Mouse (Mus musculus): ENCODE measurements around the gene Mum1.

The Mum1 gene

DNA sequence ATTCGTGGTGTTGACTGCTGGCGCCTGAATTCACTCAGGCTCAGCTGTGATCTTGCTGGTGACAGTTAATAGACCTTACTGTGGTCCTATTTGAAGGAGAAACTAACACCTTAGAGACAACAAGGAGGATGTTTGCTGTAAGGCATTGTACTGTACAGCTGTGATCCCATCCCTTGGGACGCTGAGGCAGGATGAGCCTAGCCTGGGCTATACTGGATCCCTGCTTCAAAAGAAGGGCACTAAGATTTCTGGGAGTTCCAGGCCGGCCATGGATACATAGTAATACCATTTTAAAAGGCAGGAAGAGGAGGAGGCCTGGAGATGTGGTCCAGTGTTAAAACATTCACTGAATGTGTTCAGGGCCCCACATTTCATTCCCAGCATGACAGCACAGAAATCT is 24.3 kb downstream of the Mum1 start:
- no peak for DNase-seq (ENCODE audit: low read depth, low spot score)

GRCm38 (mm10) chr10:80252011-80252410 is 25.8 kb downstream of the Mum1 start:
- DNase-seq (ENCODE audit: low read depth, low spot score): no peak

GRCm38 (mm10) chr10:80252493-80253274 is 26.4 kb downstream of the Mum1 start:
- DNase-seq (ENCODE audit: low read depth, low spot score): no peak

DNA sequence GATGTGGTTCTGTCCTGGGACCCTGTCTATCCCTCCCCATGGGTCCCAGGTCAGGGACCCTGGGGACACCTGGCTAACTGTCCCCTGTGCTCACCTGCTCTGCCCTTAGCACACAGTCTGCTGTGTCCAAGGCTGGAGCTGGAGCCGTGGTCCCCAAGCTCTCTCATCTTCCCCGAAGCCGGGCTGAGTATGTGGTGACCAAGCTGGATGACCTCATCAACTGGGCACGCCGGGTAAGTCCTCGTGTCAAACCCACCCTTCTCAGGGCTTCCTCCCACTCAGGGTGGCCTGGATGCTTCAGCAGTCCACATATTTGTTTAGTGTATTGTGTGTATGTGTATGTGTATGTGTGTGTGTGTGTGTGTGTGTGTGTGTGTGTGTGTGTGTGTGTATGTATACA is 27.3 kb downstream of the Mum1 start:
- no peak for DNase-seq (ENCODE audit: low read depth, low spot score)

GRCm38 (mm10) chr10:80254331-80255297 is 28.4 kb downstream of the Mum1 start:
- no peak for DNase-seq (ENCODE audit: low read depth, low spot score)

GRCm38 (mm10) chr10:80255881-80256535 is 29.8 kb downstream of the Mum1 start:
- DNase-seq (ENCODE audit: low read depth, low spot score): no peak

DNA sequence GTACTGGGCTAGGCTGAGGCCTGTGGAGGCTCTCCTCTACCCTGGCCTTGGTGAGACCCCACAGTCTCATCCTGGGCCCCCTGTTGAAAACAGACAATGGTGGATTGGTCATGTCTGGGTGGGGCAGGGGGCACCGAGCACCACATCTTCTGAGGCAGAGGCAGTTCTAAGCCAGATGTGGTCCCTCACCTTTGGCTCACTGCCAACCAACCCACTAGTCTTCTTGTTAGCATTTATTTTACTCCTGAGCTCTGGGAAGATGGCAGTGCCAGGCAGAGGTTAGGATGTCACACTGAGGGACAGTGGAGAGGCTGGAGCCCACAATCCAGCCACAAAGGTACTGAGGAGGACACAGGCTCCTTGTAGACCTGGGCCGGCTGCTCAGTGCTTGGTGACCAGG is 31.7 kb downstream of the Mum1 start:
- DNase-seq (ENCODE audit: low read depth, low spot score): no peak

DNA sequence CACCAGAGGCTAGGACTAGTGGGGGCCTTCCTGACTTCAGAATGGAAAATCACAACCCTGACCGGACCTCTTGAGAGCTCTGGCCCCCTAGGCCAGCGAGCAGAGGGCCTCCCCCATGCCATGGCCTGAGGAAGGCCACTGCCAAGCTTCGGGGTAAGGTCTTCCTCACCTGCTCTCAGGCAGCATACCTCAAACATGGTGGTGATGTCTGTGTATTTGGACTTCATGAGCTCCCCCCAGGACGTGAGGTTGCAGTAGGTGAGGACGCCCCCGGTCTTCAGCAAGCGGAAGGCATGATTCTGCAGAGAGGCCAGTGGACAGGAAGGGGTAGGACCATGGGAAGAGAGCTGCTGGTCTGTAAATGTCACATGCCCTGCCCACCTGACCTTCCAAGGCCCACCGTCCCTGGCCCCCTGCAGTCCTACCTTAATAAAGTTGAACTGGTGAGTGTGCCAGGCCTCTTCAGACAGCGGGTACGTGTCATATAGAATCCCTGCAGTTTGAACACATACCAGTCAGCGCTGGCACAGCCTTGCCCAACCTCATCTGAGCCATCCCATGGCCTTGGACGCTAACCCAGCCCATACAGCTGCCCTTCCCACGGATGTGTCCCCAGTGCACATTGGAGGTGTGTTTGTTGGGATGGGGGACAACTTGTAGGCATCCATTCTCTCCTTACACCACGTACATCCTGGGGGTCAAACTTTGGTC is 32.7 kb downstream of the Mum1 start:
- no peak for DNase-seq (ENCODE audit: low read depth, low spot score)

DNA sequence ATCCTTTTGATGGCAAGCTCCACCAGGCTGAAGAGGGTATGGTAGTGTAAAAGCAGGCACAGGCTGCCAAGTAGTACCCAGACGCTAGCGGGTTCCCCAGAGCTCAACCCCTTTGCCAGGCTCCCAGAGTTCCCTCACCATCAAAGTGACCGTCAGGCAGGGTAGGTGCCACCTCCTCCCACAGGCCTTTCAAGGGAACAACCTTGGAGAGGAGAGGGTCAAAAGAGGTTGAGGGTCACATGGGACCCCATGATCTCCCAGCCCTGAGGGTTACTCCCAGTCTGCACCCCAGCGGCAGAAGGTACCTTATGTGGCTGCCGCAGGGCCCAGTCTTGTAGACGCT is 33.2 kb downstream of the Mum1 start:
- DNase-seq (ENCODE audit: low read depth, low spot score): no peak

DNA sequence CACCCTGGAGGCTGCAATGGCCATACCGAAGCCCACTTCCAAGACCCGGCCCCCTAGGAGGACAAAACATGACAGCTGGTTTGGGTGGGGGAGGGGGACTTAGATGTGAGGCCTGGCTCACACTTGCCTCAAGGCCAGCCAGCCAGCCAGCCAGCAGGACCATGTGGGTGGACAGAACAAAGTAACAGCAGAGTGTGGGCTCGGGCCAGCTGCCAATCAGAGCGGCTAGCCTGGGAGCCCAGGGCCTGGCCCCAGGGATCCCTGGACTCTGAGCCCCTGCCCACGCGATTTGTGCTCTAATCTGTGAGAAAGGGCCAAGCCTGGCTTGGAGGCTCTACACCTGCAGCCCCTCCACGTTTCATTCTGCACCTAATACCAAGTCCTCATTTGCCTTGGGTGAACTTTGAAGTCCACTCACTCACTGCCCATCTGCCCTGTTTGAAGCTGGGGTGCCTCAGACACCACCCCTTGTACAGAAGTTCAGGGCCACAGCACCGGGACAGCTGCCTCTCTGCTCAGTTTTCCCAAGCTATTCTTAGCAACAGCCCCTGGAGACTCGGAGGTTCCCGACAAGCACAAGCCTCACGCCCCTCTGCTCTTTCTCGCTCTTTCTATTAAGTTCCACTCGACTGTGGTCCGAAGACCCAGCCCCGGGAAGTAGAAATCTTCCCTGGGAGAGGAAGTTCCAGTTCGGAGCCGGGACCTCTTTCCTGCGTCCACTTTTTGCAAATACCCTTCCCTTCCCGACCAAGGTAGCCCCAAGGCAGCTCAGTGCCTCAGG is 33.8 kb downstream of the Mum1 start:
- DNase-seq (ENCODE audit: low read depth, low spot score): no peak

GRCm38 (mm10) chr10:80260642-80261584 is 34.7 kb downstream of the Mum1 start, which contains the start of the genes Gamt and Dazap1:
Gene Gamt, minus strand, starts transcription at chr10:80261012.
Gene Dazap1, plus strand, starts transcription at chr10:80261486.
- peak; percentile 86 for DNase-seq (ENCODE audit: low read depth, low spot score)

DNA sequence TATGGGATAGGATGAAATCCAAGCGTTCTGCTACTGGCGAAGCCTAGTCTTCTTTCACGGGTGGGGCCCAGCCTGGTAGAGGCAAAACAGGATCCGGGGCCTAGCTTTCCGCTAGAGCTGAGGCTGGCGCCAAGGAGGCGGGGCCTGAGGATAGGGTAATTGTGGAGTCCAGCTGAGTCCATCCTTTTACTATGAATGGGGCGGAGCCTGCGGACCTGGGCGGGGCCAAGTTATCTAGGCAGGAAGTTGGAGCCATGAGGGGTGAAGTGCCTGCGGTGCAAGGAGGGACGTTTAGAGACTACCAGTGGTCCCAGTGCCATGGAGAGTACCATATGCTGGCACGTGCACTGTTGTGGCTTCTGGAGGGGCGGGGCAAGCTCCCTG is 35.3 kb downstream of the Mum1 start:
- DNase-seq (ENCODE audit: low read depth, low spot score): no peak

DNA sequence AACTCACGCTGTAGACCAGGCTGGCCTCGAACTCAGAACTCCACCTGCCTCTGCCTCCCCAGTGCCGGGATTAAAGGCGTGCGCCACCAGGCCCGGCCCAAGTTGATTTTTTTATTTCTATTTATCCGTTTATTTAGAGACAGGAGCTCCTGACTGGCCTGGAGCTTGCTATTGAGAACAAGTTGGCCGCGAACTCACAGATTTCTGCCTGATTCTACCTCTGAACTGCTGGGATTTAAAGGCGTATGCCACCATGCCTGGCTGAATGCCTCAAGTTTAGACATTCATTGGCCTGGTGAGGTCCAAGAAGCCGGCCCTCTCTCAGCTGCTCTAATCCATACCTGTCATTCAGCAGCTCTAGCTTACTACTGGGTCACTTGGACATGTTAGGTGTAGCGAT is 35.9 kb downstream of the Mum1 start:
- no peak for DNase-seq (ENCODE audit: low read depth, low spot score)

- DNase-seq (ENCODE audit: low read depth, low spot score): no peak
These were observed 36.6 kb downstream of the Mum1 start for GRCm38 (mm10) chr10:80262776-80263365.

DNA sequence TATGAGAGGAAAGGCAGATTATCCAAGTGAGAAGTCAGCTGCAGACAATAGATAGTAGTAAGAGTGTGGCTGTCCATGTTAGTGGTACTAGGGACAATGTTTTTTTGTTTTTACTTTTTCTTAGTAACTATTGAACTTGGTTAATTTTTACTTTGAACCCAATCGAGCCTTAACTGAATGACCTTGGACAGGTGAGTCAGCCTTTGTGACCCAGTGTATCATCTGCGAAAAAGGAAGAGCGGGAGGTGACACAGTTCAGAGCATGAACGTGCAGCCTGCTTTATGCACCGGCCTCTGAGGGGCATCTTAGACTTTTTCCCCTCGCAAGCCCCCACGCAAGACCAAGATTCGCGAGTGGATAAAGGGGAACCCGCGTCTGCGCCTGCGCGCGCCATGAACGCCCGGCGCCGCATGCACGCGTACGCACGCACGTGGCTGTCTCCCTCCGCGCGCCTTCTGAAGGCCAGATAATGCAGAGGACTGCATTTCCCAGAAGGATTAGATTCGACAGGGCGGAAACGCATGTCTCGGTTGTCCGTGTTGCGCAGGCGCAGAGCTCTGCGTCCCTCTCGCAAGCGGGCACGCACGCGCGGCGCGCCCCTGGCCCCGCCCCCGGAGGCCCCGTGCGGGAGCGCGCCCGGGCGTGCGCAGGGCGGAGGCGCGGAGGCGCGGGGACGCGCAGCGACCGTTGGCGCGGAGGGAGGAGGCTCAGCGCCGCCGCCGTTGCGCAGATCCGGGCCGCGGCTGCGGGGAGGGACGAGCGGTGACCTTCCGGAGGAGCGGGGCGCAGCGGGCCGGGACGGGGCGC is 38.3 kb downstream of the Mum1 start:
- peak; percentile 98 for DNase-seq (ENCODE audit: low read depth, low spot score)

DNA sequence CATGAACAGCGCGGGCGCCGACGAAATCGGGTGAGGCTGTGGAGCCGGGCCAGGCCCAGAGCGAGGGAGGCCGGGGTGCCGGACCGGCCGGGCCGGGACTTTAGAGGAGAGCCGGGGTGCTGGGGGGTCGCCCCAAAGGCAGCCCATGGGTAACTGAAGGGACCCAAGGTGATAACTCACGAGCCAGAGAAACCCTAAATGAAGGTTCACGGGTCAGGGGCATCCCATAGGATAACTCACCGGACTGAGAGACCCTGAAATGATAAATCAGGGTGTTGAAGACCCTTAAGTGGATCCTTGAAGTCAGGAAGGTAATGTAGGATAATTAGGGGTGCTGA is 38.9 kb downstream of the Mum1 start:
- no peak for DNase-seq (ENCODE audit: low read depth, low spot score)

GRCm38 (mm10) chr10:80270099-80270498 is 43.9 kb downstream of the Mum1 start:
- no peak for DNase-seq (ENCODE audit: low read depth, low spot score)

DNA sequence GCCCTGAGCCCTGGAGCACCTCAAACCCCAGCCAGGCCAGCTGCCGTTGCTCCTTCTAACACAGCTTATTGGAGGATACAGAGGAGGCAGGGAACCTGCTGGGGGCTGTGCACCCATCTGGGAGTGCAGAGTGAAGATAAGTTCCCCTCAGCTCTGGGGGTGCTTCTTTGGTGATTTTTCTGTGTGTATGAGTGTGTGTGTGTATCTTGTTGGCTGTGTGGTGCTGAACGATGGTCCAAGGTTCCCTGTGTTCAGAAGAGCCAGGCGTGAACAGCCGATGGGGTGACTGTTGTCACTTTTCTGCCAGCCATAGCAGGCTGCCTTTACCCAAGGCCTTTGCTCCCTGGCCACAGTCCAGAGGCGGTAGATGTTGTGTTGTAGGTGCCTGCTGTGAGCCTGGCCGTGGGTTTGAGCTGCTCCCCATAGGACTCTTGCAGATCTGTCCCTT is 44.5 kb downstream of the Mum1 start:
- no peak for DNase-seq (ENCODE audit: low read depth, low spot score)
